Mouse (Mus musculus) midbrain, embryonic 15.5 days (tissue): Measurements from ENCODE around the gene Zfp217. TPM values are rescaled to one million over a fixed set of nuclear protein-coding genes. Genes with fewer than 3 reads are reported as not detected.
A peak's percentile ranks its signal among the peaks of the same experiment; 100 is the strongest.

Experiments
- ATAC-seq: fragments of 200-750 bp; cut with Nextera tagmentation; replicated peaks from 2 replicates; pipeline ENCODE4 v1.8.0; 2017; ENCODE audit warnings: moderate TSS enrichment
- H3K27ac ChIP-seq: fragments of 300-500 bp; sonication (generic); 2 replicates; pipeline ENCODE4 v1.5.1; 2015; ENCODE audit warnings: mild to moderate bottlenecking, inconsistent platforms
- H3K27me3 ChIP-seq: fragments of 300-500 bp; sonication (generic); replicated peaks from 2 replicates; pipeline ENCODE4 v1.6.1; 2015; ENCODE audit warnings: inconsistent platforms
- H3K36me3 ChIP-seq: fragments of 300-500 bp; sonication (generic); replicated peaks from 2 replicates; pipeline ENCODE4 v1.6.1; 2015; ENCODE audit warnings: inconsistent platforms
- H3K4me1 ChIP-seq: fragments of 300-500 bp; sonication (generic); 2 replicates; pipeline ENCODE4 v1.6.1; 2015; ENCODE audit warnings: inconsistent platforms
- H3K4me2 ChIP-seq: fragments of 300-500 bp; sonication (generic); 2 replicates; pipeline ENCODE4 v1.6.1; 2015; ENCODE audit warnings: inconsistent platforms, mild to moderate bottlenecking, moderate library complexity
- H3K4me3 ChIP-seq: fragments of 300-500 bp; sonication (generic); 2 replicates; pipeline ENCODE4 v1.5.1; 2015; ENCODE audit warnings: mild to moderate bottlenecking, inconsistent platforms
- H3K9ac ChIP-seq: fragments of 300-500 bp; sonication (generic); 2 replicates; pipeline ENCODE4 v1.6.1; 2015; ENCODE audit warnings: mild to moderate bottlenecking, inconsistent platforms
- H3K9me3 ChIP-seq: fragments of 300-500 bp; sonication (generic); 2 replicates; pipeline ENCODE4 v1.6.1; 2016; ENCODE audit warnings: inconsistent platforms
- WGBS: fragments of 180-500 bp; shearing (Covaris S2); methylation state at CpG from one replicate; pipeline ENCODE4 v1.1.7; 2015; ENCODE audit warnings: mixed read lengths; 5-methylcytosine and 5-hydroxymethylcytosine counted together
- polyA plus RNA-seq: library from polyadenylated mRNA; unstranded; fragments of >200 nt; fragmentation: Nextera tagmentation; extraction: Ambion mirVana; gene quantifications from 2 replicates; pipeline ENCODE4 v1.2.1, GENCODE M21; 2015

Zfp217 gene
- polyA plus RNA-seq, 1 experiment from 2014 or later: 1.4 TPM

GRCm38 (mm10) chr2:170179317-170179716 lies 31.4 kb upstream of the Zfp217 start:
- no peak overlapping the region for H3K4me2 ChIP-seq
- peaks cover 12% of the 10 kb centered on the region for H3K4me1 ChIP-seq
- no peaks in the 10 kb centered on the region for H3K36me3 ChIP-seq
- H3K27ac ChIP-seq: no peak overlapping the region
- H3K27me3 ChIP-seq: no peaks in the 10 kb centered on the region
- WGBS: 91% methylated on average over 5 of the region's 5 CpGs
- no peak for ATAC-seq
- H3K4me3 ChIP-seq: no peak overlapping the region
- H3K9ac ChIP-seq: no peak overlapping the region
- no peaks in the 10 kb centered on the region for H3K9me3 ChIP-seq

GRCm38 (mm10) chr2:170177323-170177722 lies 29.4 kb upstream of the Zfp217 start:
- WGBS: 43% methylated on average over 8 of the region's 8 CpGs
- Histone ChIP-seq H3K9me3 (no peaks in the 10 kb centered on the region), H3K36me3 (no peaks in the 10 kb centered on the region), H3K4me2 (no peak overlapping the region), H3K27ac (no peak overlapping the region), H3K4me1 (peaks cover 13% of the 10 kb centered on the region), H3K4me3 (no peak overlapping the region), H3K27me3 (no peaks in the 10 kb centered on the region), H3K9ac (no peak overlapping the region)
- ATAC-seq: no peak

- Histone ChIP-seq H3K4me3 (no peak overlapping the region), H3K4me1 (peaks cover 13% of the 10 kb centered on the region), H3K9me3 (no peaks in the 10 kb centered on the region), H3K4me2 (no peak overlapping the region), H3K36me3 (no peaks in the 10 kb centered on the region), H3K9ac (no peak overlapping the region), H3K27me3 (no peaks in the 10 kb centered on the region), H3K27ac (no peak overlapping the region)
- 27% methylated on average over 6 of the region's 8 CpGs for WGBS
- ATAC-seq: no peak
Observed at GRCm38 (mm10) chr2:170176284-170176926, 28.5 kb upstream of the Zfp217 start.

DNA sequence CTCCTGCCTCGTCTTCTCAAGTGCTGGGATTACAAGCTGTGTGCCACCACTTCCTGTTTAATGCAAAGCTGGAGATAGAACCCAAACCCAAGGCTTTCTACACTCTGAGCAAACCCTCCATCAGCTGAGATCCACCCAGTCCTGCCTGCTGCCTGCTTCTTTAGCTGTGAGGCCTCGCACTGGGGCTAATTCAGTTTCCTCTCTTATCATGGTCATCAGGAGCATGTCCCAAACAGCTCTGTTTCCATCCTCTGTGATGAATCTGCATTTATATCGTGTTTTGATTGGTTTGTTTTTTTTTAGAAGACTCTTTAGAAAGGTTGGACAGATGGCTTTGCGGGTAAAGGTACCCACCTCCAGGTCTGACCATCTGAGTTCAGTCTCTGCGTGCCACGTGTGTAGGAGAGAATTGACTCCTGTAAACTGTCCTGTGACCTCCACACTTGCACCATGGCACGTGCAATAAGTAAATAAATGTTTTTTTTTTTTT lies 27.8 kb upstream of the Zfp217 start:
- Histone ChIP-seq H3K4me3 (no peak overlapping the region), H3K4me2 (no peak overlapping the region), H3K27me3 (no peaks in the 10 kb centered on the region), H3K27ac (no peak overlapping the region), H3K36me3 (no peaks in the 10 kb centered on the region), H3K4me1 (peaks cover 13% of the 10 kb centered on the region), H3K9me3 (no peaks in the 10 kb centered on the region), H3K9ac (no peak overlapping the region)
- no peak for ATAC-seq
- 74% methylated on average over 7 of the region's 7 CpGs for WGBS

GRCm38 (mm10) chr2:170175190-170175589 lies 27.3 kb upstream of the Zfp217 start:
- no peak overlapping the region for H3K4me2 ChIP-seq
- no peak overlapping the region for H3K9ac ChIP-seq
- H3K27ac ChIP-seq: no peak overlapping the region
- H3K36me3 ChIP-seq: no peaks in the 10 kb centered on the region
- no peaks in the 10 kb centered on the region for H3K9me3 ChIP-seq
- no peak for ATAC-seq
- no peak overlapping the region for H3K4me3 ChIP-seq
- no peaks in the 10 kb centered on the region for H3K27me3 ChIP-seq
- H3K4me1 ChIP-seq: peaks cover 13% of the 10 kb centered on the region
- WGBS: 71% methylated on average over 3 of the region's 3 CpGs

GRCm38 (mm10) chr2:170169062-170169461 lies 21.2 kb upstream of the Zfp217 start:
- no peak overlapping the region for H3K27ac ChIP-seq
- no peak overlapping the region for H3K4me2 ChIP-seq
- no peaks in the 10 kb centered on the region for H3K9me3 ChIP-seq
- peaks cover under 1% of the 10 kb centered on the region for H3K4me1 ChIP-seq
- H3K4me3 ChIP-seq: no peak overlapping the region
- ATAC-seq: no peak
- H3K9ac ChIP-seq: no peak overlapping the region
- no peaks in the 10 kb centered on the region for H3K36me3 ChIP-seq
- H3K27me3 ChIP-seq: no peaks in the 10 kb centered on the region

DNA sequence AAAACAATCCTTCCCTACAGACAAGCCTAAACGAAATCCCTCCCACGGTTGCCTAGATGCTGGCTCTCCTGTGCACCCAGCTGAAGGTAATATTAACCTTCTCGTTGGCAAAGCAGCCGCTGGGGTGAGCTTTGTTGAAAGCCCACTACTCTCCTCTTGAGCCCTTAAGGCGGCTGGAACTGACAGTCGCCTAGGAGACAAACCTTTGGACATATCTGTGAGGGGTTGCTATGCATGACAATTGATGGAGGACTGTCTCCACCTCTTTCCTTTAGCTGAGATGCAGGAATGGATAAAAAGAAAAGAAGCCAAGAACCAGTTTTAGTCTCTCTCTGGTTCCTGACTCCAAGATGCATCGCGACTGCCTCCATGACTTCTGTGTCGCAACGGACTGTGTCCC lies 17.7 kb upstream of the Zfp217 start:
- Histone ChIP-seq H3K4me3 (no peak overlapping the region), H3K9me3 (no peaks in the 10 kb centered on the region), H3K4me2 (no peak overlapping the region), H3K4me1 (no peaks in the 10 kb centered on the region), H3K27me3 (no peaks in the 10 kb centered on the region), H3K9ac (no peak overlapping the region), H3K27ac (no peak overlapping the region), H3K36me3 (no peaks in the 10 kb centered on the region)
- ATAC-seq: no peak
- 71% methylated on average over 10 of the region's 10 CpGs for WGBS

DNA sequence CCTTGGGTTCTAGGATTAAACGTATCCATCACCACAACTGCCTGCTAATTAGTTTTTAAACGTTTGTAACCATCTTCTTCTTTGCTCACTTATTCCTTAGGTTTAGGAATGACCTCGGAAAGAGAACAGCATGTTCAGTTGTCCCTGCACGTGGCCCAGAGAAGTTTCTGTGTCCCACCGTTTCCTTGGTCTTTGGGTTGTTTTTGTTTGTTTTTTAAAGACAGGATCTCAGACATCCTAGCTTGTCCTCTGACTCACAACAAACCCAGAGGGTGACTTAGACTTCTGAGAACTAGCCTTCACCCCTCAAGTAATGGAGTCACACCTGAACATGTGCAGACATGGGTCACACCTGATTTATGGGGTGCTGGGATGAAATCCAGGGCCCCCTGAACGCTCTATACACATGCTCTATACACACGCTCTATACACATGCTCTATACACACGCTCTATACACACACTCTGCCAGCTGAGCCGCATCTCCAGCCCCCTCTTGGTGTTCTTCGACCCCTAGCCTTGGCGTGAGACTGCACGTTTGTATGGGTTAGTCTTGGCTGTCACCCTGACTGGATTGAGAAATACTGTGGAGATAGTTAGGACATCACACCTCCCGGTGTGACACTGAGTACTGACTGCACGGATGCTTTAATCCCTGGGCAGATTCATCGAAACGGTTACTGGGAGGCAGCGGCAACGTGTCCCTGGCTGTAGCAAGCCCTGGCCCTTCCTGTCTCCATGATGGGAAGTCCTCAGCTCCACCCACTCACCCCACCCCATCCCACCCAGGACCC lies 16.0 kb upstream of the Zfp217 start:
- no peak overlapping the region for H3K4me3 ChIP-seq
- peaks cover 7% of the 10 kb centered on the region; the same call in 1 of the 2 replicates for H3K4me1 ChIP-seq
- no peaks in the 10 kb centered on the region for H3K27me3 ChIP-seq
- WGBS: 81% methylated on average over 18 of the region's 18 CpGs
- H3K9me3 ChIP-seq: no peaks in the 10 kb centered on the region
- H3K27ac ChIP-seq: no peak overlapping the region
- no peak overlapping the region for H3K4me2 ChIP-seq
- ATAC-seq: no peak
- H3K36me3 ChIP-seq: no peaks in the 10 kb centered on the region
- no peak overlapping the region for H3K9ac ChIP-seq

DNA sequence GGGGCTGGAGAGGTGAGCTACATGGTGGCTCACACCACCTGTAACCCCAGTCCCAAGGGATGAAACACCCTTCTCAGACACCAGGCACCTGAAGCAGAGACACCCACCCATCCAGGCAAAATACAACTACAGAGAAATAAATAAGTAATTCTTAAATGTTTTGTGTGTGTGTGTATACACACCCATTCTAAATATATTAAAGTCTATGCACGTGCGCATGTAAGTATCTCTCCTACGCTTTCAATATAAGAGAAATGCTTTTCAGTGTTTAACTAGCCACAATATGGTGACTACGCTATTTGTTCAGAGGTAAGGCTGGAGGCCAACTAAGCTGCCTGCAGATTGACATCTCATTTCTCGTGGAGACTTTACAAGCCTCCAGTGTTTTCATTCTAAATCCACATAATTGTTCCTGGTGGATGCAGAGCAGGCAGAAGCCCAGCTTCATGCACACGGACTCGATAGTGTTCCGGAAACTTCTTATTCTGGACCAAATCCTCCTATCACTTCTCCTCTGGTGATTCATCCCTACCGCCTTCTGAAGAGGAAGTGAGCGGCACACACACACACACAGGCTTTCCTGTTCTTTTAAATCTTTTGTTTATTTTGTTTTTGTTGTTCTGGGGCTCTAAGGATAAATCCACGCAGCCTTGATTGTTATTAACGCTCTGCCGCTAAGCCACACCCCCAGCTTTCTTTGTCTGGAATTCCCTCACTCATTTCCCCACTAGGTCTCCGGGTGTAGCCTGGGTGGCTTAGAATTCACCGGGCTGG lies 12.1 kb upstream of the Zfp217 start:
- Histone ChIP-seq H3K4me2 (peak overlapping the region; percentile 10; the same call in 1 of the 2 replicates), H3K27ac (no peak overlapping the region), H3K4me1 (peaks cover 12% of the 10 kb centered on the region), H3K27me3 (no peaks in the 10 kb centered on the region), H3K36me3 (no peaks in the 10 kb centered on the region), H3K9me3 (no peaks in the 10 kb centered on the region), H3K9ac (no peak overlapping the region), H3K4me3 (no peak overlapping the region)
- no peak for ATAC-seq
- WGBS: 45% methylated on average over 15 of the region's 15 CpGs

- Histone ChIP-seq H3K27me3 (no peaks in the 10 kb centered on the region), H3K36me3 (no peaks in the 10 kb centered on the region), H3K9ac (no peak overlapping the region), H3K9me3 (no peaks in the 10 kb centered on the region), H3K4me1 (peaks cover 21% of the 10 kb centered on the region), H3K4me2 (no peak overlapping the region), H3K27ac (no peak overlapping the region), H3K4me3 (no peak overlapping the region)
- 83% methylated on average over 4 of the region's 4 CpGs for WGBS
- no peak for ATAC-seq
Observed at GRCm38 (mm10) chr2:170158987-170159386, 11.1 kb upstream of the Zfp217 start.

- ATAC-seq: no peak
- no peak overlapping the region for H3K4me2 ChIP-seq
- H3K4me1 ChIP-seq: peaks cover 28% of the 10 kb centered on the region
- H3K9me3 ChIP-seq: no peaks in the 10 kb centered on the region
- H3K27me3 ChIP-seq: no peaks in the 10 kb centered on the region
- no peak overlapping the region for H3K27ac ChIP-seq
- no peak overlapping the region for H3K9ac ChIP-seq
- H3K36me3 ChIP-seq: no peaks in the 10 kb centered on the region
- H3K4me3 ChIP-seq: no peak overlapping the region
- WGBS: 51% methylated on average over 5 of the region's 5 CpGs
Observed at GRCm38 (mm10) chr2:170158251-170158650, 10.3 kb upstream of the Zfp217 start.
